Mouse (Mus musculus): Measurements from ENCODE around the gene AC141477.1.

GRCm38 (mm10) chr10:76416811-76417210, 23.4 kb downstream of the AC141477.1 start:
- TF ChIP-seq POLR2A (IDR thresholded peaks at IDR 0.05; ENCODE audit: borderline replicate concordance, low read depth, low read length) (no peak), CTCF (IDR thresholded peaks at IDR 0.05; ENCODE audit: low read depth, low read length) (no peak)

Data from bone marrow macrophage, adult 2 months (primary cell).